Mouse (Mus musculus) left cerebral cortex, adult 9 months (tissue): ENCODE measurements around the gene Colca2.

Experiments used
- DNase-seq, 2 experiments: peaks; one replicate each; pipeline ENCODE4 v3.0.0; 2022; ENCODE audit warnings: low spot score in 2 of 2

Gene Colca2

DNA sequence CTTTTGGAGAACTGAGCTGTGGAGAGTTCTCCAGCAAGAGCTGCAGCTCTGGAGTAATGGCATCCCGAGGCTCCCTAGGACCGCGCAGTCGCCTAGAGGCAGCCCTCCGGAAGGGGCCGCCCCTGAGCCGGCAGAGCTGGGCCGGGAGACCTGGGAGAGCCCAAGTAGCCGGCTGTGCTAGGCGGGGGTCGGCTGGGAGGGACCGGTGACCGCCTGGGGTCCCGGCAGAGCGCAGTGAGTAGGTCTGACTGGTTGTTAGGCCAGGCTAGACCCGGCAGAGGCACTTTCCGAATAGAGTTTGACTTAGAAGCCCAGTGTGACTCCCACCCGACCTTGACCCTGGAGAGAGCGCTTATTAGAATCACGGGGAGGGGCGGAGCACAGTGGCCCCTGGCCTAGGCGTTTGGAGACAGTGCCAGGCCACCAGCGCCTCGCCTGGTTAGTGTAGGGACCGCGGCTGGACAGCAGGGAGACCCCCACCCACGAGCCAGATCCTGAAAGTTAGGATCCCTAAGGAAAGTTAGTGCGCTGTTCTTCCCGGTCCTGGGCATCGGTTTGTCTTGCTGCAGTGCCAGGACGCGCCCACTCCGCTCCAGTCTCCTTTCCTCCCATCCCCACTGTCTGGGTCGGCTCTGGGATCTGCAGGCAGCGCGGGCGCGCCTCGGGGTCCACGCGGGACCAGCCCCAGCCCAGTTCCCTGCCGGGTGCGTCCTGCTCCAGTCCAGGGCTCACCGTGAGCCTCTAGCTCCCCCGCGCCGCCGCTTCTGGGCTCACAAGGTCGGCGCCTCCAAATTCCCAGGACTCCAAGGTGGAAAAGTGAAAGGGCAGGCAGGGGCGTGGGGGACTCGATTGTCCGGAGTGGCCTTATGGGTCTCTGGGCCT lies at the start of gene Colca2:
Gene Colca2, minus strand, starts transcription at position 70 of the 882 bp plus-strand sequence.
- peak in 1 of 2 experiments; percentile 47 for DNase-seq

DNA sequence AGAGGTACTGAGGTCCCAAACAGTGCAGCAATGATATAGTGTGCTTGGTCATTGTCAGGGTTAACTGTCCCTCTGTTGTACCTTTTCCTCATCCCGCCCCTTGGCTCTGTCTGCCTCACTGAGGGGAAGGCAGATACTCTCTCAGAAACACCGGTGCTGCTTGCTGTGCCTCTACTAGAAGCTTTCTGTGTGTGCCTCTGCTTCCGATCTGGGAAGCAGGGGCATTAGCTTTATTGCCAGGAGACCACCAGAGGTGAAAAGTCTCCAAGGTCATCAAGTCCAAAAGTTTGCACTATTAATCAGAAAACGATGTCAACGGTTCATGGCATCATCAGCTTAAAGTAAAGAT lies 49.2 kb upstream of the Colca2 start:
- DNase-seq: no peak

DNA sequence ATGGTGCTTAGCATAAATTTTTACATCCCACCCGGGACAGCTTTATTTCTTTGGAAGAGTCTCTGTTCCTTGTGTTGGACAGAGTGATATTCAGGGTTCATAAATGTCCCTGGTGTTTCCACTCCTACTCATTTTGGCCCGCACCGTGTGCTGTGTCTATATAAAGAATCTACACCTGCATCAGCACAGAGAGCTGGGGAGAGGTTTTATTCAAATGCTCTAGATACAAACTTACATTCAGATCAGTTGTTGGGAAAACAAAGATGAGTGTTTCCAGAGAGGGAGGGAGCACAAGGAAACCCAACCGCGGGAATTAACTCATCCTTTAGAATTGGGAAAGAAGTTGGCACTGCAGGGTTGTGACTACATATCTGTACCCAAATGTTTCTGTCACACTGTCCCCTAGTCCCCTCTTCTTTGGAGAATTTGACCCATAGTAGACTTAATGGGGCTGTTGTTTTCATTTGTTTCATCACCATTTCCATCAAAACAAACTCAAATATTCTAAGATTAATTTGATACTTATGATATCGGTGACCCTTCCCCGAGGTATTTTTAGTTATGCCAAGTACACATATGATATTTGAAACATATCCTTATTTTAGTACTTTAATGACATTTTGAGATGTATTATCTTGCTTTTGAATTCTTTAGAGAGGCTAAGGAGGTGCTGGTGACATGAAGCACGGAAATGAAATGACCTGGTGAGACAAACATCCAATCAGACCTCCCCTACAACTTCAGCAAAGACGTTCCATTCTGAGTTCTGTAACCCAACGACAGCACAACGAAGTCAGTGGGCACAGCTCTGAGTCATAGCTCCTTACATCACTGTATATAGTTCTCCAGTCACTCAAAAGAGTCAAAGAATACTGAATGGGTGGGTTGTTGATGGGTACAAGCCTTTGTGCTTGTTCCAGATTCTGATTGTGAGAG lies 48.5 kb upstream of the Colca2 start:
- DNase-seq: no peak

- DNase-seq: no peak
Measured at GRCm38 (mm10) chr9:51324406-51325065, 46.2 kb upstream of the Colca2 start.

DNA sequence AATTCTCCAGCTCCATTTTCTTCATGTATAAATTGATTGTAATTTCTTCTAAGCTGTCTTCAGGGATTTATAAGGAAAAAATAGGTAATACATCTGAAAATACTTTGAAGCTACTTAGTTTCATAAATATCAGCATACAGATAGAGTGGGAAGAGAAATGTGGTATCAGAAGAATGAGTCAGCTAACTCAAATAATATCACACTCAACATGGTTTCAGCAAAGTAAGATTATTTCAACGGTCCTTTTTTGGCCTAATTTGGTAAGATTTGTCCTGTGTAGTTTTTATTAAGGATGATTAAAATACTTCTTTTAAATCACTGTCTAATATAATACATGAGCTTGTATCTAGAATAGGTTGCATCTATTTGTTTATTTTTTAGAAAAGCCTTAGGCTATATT lies 41.7 kb upstream of the Colca2 start:
- DNase-seq: no peak

DNA sequence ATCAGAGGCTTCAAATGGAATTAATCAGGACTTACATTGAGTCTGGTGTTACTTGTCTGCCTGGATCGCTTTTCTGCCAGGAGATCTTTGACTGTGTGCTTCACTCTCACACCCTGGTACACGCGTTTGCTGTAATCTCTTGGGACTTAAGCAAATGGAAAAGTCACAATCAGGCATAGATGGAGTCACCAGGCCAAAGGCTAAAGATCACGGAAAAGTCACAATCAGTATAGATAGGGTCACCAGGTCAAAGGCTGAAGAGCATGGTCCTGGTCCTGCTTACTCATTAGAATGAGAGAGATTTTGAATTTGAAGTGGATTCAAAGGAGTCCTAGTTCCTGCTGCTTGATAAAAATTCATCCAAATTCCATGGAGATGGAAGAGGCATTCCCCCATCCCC lies 39.9 kb upstream of the Colca2 start:
- DNase-seq: no peak

DNA sequence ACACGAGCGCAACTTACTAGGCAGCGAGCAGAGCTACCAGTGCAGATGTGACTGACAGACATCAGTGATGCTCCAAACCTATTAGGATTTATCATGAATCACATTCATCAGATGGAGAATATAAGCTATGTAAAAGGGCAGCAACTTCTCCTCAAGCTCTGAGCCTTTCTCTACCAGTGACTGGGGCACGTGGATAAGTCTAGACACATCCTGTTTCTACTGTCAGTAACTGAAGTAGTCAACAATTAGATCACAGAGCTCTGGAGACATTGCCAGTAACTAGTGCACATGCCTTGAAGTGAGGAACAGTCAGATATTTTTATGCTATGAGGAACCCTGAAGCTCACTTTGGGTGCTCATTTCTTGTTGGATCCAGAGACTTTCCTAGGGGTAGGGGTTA lies 39.0 kb upstream of the Colca2 start:
- no peak for DNase-seq

DNA sequence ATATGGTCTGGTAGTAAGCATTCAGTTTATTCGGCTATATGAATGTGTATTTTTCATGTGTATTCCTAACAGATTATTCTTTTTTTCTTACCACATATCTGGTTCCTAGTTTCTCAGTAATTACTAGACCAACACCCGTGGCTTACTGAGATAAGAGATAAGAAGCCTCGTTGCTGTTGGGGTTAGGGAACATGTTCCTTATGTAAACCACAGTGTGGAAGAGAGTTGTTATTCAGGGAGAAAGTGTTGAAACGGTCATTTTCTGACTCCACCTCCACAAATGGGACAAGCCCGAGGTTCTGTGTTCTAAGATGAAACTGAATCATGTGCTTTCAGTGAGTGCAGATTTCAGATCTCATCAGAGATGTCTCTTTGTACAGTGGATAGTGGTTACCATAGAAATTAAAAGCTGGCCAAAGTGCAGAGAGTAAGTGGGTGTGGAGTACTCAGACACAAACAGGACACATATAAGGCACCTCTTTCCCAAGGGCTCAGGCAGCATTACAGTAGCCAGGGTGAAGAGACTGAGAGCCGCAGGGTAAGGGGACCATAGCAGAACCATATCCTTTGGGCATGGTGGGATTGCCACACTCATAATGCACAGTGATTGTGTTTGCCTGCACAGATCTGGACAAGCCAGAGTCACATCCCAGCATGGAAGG lies 37.2 kb upstream of the Colca2 start:
- no peak for DNase-seq

DNA sequence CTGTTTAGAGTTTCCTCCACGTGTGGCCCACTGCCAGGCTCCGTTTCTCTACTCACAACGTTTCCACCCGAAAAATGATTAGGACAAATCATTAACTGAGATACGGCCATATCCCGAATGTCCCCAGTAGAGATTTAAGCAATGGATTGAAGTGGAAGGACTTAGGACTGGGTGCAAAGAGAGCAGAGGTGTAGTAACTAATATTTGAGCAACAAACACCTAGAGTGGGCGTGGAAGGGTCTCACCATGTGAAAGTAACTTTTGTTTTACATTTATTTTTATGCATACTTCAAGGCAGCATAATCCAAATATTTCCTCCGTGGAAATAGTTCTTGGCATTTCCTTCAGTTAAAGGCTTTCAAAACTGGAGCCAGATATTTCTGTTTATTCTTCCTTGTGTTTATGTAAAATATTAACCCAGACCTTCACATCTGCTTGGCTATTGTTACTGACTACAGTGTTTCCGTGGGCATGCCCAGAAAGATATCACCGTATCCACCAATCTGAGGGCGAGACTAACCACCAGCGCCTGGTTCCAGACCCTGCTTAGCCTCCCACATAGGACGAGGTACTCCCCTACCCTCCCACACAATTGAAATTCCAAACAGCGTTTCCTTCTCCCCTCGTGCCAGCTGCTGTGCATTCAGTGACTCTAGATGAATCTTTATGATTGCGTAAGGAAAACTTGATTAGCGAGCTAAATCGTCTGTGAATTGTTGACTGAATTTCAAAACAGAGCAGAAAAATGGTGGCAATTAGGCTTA lies 34.4 kb upstream of the Colca2 start:
- no peak for DNase-seq

DNA sequence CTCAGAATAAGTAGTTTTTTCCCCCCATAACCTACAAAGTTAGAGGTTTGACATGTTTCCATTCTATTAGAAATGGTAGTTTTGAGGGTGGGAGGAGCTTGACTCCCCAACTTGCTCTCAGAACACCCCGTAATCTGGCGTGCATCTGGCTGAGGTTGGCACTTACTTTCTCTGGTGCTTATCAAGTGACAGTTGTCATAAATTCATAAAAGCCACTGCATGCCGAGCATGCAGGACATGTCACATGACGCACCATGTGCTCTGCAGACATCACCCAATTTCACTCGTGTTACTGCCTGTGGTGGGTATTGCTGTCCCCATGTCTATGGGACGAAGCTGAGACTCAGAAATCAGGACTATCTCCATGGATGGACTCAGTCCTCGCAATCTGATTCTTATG lies 32.1 kb upstream of the Colca2 start:
- DNase-seq: no peak

GRCm38 (mm10) chr9:51306351-51306750 lies 28.0 kb upstream of the Colca2 start:
- no peak for DNase-seq

DNA sequence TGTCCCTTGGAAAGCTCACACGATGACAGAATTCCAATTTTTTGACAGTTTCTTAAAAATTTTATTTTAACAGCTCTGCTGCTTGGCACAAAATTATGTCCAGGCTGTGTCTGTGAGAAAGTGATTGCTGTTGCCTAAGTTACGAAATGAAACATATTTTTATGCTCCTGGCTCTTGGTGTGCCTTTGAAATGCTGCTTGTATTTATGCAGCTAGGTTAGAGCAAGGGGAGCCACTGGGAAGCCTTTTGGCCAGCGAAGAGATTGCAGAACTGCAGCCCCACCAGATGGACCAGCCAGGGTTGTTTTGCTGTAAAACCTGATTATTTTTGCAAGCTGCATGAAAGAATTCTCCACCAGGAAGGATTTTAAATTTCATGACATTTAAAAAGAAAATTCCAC lies 26.8 kb upstream of the Colca2 start:
- peak; percentile 24 to 39 for DNase-seq

DNA sequence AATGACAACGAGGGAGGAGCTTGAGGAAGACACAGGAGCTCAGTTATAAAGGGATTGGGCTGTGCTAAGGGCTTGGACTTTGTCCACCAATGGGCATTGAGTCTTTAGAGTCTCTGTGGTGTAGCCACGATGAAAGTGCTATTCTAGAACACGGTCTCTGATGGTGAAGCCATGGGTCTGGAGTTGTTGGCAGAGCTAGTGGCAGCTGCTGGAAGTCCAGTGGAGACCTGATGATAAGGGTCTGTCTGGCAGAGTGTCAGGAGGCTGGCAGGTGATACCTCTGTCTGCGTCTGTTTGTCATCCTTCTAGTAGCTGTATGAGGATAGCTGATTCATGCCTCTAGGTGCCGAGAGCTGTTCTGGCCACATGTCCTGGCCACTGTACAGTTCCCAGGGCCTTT lies 25.6 kb upstream of the Colca2 start:
- DNase-seq: no peak

- DNase-seq: no peak
Measured at GRCm38 (mm10) chr9:51293541-51293940, 15.2 kb upstream of the Colca2 start.

DNA sequence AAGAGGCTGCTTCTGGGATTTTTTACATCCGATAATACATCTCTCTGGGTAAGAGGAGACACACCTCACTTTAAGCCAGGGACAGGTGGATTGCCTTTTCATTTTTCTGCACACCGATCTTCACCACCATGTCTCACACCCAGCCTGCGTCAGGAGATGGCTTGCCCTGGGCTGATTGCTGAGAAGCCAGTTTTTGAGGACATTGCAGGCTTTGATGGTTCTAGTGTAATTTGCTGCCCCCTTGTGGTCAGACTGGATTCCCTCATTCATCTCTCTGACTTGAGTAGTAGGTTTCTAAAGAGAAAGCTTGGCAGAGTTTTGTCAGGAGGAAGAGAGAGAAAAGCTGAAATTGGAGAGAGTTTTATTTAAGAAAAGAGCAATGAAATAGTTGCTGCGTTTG lies 14.3 kb upstream of the Colca2 start:
- peak in 1 of 2 experiments; percentile 89 for DNase-seq

GRCm38 (mm10) chr9:51290980-51291379 lies 12.6 kb upstream of the Colca2 start:
- no peak for DNase-seq

- no peak for DNase-seq
Measured at GRCm38 (mm10) chr9:51286079-51286478, 7.7 kb upstream of the Colca2 start.

DNA sequence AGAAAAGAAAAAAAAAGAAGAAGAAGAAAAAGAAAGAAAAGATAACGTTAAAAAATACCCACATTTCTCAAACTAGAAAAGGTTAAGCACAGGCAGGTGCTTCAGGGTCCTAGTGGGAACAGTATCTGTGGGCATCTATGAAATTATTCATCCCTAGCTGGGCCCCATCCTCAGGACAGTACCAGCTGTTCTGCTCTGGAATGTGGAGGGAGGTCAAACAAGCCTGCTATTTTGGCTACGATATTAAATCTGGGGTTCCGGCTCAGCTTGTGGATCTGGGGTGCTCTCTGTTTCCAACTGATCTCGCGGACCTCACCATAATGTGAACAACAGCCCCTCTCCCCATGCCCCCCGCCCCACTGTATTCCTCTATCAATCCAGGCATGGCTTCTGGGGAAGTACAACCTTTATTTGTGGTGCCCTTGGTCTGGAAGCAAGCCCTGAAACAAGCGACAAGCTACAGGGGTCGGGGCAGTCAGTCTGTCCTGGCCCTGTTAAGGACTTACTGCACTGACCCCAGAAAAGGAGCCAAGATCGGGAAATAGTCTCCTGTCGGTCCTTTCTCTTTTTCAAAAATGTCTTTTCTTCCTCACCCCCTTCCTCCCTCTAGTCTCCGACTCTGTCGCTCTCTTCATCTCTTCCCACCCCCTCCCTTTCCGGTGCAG lies 403 bp downstream of the Colca2 start:
- DNase-seq: no peak

- DNase-seq: no peak
Measured at GRCm38 (mm10) chr9:51274678-51275077, 3.7 kb downstream of the Colca2 start.

- no peak for DNase-seq
Measured at GRCm38 (mm10) chr9:51273581-51274154, 4.7 kb downstream of the Colca2 start.
